Mouse (Mus musculus): ENCODE results near the gene Dclk1. TPM values are rescaled to one million over a fixed set of nuclear protein-coding genes. Genes with fewer than 3 reads are reported as not detected.

Dclk1 gene
- total RNA-seq, 2 experiments from 2014 or later, result 20.5 to 29.9 TPM

- DNase-seq, result no peak
Observed at GRCm38 (mm10) chr3:55401236-55401635, 159.1 kb downstream of the Dclk1 start.

GRCm38 (mm10) chr3:55404751-55405150, 162.6 kb downstream of the Dclk1 start:
- no peak for DNase-seq

DNA sequence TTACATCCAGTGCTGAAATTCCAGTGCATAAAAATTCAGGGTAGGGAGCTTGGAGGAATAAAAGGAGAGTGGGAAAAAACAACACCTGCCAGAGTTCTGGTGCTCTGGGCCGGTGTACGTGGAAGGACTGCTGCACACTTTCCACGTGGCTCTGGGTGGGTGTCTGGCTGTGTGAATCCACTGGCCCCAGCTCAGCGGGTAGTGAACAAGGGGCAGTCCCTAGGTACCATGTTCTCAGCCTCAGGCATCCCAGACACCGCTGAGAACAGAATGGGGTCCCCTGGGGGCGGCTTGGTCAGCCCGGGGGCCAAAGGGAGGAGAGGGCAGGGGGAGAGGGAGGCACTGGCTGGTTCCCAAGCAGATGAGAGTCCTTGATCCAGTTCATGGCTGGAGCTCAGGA, 164.5 kb downstream of the Dclk1 start:
- no peak for DNase-seq

- no peak for DNase-seq
Observed at GRCm38 (mm10) chr3:55411547-55411946, 169.4 kb downstream of the Dclk1 start.

DNA sequence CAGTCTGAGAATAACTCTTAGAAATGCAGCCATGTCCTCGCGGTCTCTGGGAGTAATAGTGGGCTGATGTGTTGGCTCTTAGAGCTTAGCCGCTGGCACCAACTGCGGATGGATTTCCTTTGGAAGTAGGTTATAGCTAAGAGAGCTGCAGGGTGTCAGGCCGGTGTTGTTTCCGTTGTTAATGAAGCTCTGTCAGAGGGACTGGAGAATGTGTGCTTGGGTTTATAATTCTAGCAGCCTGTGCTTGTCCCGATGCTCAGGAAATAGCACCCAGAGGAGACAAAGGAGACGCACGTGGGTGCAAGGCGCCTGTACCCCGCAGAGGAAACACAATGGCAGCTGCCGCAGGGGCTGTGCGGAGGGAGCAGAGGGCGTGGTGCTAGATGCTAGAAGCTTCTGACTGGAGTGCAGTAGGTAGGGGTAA, 173.4 kb downstream of the Dclk1 start:
- DNase-seq, result no peak

DNA sequence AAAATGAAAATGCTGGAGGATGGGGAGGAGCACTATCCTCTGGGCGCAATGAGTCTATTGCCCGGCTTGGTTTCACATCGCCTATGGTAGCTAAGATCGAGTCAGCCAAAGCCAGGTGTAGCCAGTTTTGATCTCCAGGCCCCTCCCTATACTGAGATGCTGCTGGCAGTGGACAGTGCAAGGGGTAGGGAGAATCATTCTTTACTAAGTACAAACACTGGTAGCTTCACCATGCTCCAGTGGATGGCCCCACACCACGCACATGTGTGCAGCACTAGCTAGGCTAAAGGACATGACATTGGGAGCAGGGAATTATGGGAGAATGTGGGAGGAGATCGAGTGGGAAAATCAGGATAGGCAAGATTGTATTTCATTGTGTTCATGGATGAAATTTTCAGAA, 176.7 kb downstream of the Dclk1 start:
- DNase-seq, result no peak

DNA sequence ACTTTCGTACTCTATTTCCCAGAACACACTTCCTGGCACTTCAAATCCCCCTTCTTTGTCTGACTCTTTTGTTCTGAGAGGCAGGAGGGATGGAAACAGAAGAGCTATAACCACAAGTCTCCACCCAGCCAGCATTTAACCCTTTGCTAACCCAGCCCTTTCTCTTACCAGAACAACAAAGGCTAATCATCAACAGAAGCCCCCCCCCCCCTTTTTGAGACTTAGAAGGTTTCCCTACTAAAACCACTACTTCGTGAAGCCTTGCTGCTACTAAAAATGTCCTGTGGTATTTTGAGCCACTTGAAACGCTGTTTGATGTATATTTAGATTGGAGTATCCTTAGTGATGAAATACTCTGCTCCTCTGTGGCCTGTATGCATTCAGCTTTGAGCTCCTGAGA, 177.2 kb downstream of the Dclk1 start:
- DNase-seq, result no peak

- DNase-seq, result no peak
Observed at GRCm38 (mm10) chr3:55420436-55421083, 178.4 kb downstream of the Dclk1 start.

DNA sequence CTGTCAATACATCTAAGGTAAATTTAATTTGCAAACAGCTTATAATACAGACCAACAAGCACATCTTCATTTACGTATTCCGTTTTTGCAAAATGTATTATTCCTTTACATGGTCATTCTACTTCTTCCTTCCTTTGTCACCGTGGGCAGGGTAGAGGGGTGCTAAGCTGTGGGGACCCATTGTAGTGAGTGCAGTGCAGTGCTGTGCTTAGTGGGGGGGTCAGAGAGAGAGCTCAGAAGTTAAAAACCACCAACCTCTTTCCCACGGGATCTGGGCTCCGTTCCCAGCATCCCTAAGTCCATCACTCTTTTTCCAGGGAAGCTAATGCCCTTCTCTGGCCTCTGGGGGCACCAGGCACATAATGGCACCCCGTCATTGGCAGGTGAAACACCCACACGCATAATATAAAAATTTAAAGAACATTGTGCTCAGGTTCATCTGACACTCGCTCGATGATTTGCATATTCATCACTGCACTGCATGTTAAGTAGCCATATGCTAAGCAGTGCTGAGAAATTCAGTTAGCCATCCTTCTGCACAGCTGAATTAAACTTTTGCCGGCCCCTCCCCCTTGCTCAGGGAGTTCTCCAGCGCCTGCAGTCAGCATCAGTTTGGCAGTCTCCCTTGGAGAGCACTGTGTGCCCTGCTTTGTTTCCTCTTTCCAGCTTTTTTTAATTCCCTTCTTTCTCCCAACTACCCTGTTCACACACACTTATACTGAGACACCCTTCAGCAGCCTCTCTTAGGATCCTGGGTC, 181.7 kb downstream of the Dclk1 start:
- DNase-seq, result peak; percentile 11

GRCm38 (mm10) chr3:55430022-55430549, 187.9 kb downstream of the Dclk1 start:
- DNase-seq, result no peak

GRCm38 (mm10) chr3:55431223-55431622, 189.1 kb downstream of the Dclk1 start:
- DNase-seq, result no peak

GRCm38 (mm10) chr3:55434276-55434675, 192.1 kb downstream of the Dclk1 start:
- DNase-seq, result no peak

DNA sequence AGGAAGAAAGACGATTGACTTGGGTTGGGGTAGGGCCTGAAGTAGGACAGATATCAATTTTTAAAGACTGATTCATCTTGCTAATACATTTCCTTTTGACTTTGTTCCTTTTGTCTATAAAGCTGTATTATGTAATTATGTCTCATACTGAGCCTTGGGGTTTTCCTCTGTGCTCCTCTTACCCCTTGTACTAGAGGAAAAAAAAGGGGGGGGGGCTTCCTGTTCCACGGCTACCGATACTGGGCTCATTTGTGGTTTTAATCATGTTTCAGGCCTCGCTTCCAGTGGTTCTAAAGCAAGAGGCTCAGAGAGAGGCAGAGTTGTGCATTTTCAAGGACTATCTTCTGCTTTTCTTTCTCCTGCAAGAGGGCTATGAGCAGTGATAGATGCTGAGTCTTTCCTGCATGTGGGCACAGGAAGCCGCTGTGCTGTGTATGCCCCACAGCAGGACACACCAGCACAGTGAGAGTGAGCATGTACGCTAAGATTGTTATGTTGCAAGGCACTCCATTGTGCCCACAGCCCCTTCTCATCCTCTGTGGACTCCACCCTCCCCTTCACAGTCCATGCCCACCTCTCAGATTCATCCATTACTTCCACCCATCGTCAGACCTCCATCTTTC, 196.8 kb downstream of the Dclk1 start:
- no peak for DNase-seq

GRCm38 (mm10) chr3:55440342-55440741, 198.2 kb downstream of the Dclk1 start:
- DNase-seq, result no peak

GRCm38 (mm10) chr3:55442012-55442645, 200.0 kb downstream of the Dclk1 start:
- no peak for DNase-seq

DNA sequence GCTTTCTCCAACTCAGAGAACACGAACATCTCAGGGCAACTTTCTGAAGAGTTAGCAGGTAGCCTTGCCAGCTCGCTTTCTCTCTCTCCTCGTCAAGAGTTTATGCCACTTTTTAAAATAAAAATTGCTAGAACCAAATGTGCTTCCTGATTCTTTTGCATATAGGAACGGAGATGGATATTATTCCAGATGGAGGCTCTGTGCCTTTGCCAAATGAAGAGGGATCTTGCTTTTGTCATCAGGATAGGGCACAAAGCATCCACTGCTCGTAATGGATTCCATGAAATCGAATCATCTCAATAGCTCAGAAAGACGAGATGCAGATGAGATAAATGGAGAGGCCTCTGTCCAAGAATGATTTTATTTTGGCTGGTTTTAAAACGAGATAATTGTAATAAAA, 201.1 kb downstream of the Dclk1 start:
- no peak for DNase-seq

GRCm38 (mm10) chr3:55443725-55444124, 201.6 kb downstream of the Dclk1 start:
- no peak for DNase-seq

DNA sequence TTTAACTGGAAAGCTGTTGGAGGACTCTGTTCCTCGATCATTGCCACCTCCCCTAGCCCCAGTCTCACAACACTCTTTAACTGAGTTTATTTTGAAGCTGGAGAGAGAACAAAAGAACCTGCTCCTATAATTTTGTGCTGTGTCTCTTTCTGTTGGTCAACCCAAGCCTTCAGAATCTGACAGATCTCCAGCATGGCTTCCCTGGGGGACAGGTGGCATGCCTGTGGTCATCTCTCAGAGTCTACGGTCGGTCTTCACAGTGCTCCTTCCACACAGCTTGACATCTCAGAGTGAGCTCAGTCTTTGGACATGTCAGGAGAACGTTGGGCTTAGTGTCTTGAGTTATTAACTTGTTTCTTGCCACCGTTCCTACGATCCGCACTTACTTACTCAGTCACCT, 204.5 kb downstream of the Dclk1 start:
- no peak for DNase-seq

DNA sequence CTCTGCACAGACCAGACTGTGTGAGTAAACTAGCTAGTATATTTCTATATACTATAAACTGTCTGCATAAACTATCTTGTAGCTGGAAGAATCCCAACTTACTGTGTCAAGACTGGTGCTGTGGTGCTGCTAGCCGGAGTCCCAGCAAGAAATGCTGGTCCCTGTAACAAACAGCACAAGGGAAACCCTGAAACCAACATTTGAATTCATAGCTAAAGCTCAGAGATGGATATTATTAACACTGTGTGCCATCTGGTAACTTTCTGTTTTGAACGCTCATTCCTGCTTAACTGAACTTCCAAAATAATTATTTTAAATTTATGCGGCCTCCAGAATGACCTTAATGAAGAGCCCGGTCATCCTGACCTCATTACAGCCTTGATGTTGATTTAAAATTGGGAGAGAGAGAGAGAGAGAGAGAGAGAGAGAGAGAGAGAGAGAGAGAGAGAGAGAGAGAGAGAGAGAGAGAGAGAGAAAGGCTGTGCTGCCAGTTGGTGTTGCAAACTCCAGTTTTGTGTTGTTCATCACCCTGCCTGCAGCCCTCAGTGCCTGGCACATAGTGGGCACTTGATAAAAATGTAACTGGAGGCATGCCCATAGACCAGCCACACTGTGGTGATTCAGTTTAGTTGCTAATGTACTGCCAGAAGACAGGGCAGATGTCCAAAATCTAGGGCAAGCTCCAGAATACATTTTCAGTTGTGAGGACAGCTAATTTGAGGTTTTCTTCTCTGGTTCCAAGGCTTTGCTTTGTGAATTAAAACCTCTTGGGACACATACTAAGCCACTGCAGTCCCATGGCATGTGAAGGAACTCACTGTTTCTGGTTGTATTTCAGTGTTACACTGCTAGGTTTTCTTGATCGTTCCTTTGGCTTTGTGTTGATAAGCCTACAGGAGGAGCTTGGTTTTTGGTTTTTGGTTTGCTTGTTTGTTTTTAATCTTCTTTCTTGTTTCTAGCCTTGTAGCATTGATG, 205.6 kb downstream of the Dclk1 start:
- no peak for DNase-seq

- no peak for DNase-seq
Observed at GRCm38 (mm10) chr3:55449148-55449547, 207.0 kb downstream of the Dclk1 start.

GRCm38 (mm10) chr3:55451035-55451434, 208.9 kb downstream of the Dclk1 start:
- no peak for DNase-seq

- DNase-seq, result no peak
Observed at GRCm38 (mm10) chr3:55451877-55452276, 209.7 kb downstream of the Dclk1 start.

Measured in gastrocnemius, postnatal 10 days (tissue).